Mouse (Mus musculus): ENCODE results near the gene Creb3. TPM values are rescaled to one million over a fixed set of nuclear protein-coding genes. Genes with fewer than 3 reads are reported as not detected.
"Not testable (repeated sequence)": the region's sequence is repeated elsewhere in the genome, so short reads cannot be mapped to it uniquely, and the experiment has no call there.

Gene Creb3
- polyA plus RNA-seq, 1 experiment from 2014 or later = 54.5 TPM

DNA sequence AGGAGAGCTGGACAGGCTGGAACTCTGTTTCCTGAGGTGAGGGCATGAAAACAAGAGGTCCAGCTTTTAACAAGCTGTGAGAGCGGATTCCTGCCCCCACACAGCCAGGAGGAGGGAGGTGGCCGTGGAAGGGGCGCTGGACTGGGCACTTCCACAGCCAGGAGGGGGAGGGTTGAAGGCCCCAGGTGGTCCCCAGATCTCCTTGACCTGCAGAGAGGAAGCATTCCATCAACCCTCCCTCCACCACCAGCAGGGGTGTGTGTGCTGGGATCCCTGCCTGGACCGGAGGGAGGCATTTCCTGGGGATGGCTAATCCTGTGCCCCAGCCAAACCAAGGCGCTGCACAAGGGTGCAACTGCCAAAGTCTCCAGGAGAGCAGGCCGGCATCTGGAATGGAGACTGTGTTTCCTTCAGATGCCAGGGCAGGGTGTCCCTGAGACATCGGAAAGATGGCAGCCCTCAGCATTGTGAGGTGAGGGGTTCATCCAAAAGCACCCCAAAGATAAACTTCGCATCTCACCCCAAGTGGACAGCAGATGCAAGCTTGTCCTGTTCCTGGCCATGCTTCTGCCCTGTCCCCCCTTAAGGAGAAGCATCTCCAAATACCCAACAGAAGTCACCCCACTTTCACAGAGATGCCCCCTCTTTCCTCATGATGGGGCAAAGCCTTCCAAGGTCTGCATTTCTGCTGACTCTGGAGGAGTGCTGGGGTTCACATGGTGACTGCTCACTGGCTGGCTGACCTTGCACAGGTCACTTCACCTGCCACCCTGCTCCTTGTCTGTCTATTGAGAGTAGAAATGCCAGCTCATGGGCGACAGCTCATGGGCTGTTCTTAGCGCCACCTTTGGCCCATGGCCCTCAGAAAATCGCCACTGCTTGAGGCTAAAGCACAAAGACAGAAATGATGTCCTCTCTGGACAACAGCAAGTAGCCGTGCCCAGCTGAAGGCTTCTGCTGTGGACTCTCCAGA, 22.6 kb downstream of the Creb3 start, which contains the start of gene Msmp:
Gene Msmp, minus strand, starts transcription at position 51 of the 973 bp plus-strand sequence.
- 66% methylated on average over 12 of the region's 12 CpGs for WGBS
- Histone ChIP-seq H3K4me2 (no peak within 1 kb of the TSS), H3K9me3 (ENCODE audit: control insufficient read depth, low read length) (no peaks in the 10 kb centered on the region), H3K36me3 (ENCODE audit: control insufficient read depth, insufficient read depth, low read length) (peaks cover 7% of the 10 kb centered on the region), H3K27me3 (ENCODE audit: control insufficient read depth, insufficient read depth, low read length) (no peaks in the 10 kb centered on the region), H3K9ac (ENCODE audit: low read length) (no peak within 1 kb of the TSS), H3K4me1 (ENCODE audit: control insufficient read depth, insufficient read depth, low read length) (peaks cover 2% of the 10 kb centered on the region), H3K4me3 (ENCODE audit: low read depth, low read length) (no peak within 1 kb of the TSS), H3K27ac (ENCODE audit: low read depth, low read length) (no peak within 1 kb of the TSS)
- ATAC-seq (ENCODE audit: low FRiP score) = no peak
- no peak for DNase-seq (ENCODE audit: low spot score, missing footprints)

DNA sequence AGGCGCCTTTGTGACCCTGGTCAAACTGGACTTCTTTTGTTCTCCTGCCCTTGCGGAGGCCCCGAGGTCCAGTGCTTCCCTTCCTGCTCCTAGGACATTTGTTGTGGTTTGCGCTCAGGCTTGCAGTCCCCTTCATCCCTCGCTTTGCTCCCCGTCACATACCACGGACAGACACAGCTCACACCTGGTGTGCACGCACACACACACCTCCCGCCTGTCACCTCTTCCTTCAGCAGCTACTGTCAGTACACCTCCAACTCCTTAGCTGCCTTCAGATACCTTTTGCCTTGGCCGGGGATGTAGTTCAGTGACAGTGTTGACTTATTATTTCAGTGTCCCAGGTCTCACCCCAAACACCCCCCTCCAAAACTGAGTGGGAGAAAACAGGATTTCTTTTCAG, 23.6 kb downstream of the Creb3 start:
- peaks cover 7% of the 10 kb centered on the region for H3K36me3 ChIP-seq (ENCODE audit: control insufficient read depth, insufficient read depth, low read length)
- ATAC-seq (ENCODE audit: low FRiP score) (no peak), DNase-seq (ENCODE audit: low spot score, missing footprints) (peak; percentile 6)
- no peak overlapping the region for H3K27ac ChIP-seq (ENCODE audit: low read depth, low read length)
- no peak overlapping the region for H3K4me3 ChIP-seq (ENCODE audit: low read depth, low read length)
- 66% methylated on average over 10 of the region's 10 CpGs for WGBS
- H3K4me1 ChIP-seq (ENCODE audit: control insufficient read depth, insufficient read depth, low read length) = no peaks in the 10 kb centered on the region
- no peaks in the 10 kb centered on the region for H3K9me3 ChIP-seq (ENCODE audit: control insufficient read depth, low read length)
- H3K4me2 ChIP-seq = no peak overlapping the region
- no peak overlapping the region for H3K9ac ChIP-seq (ENCODE audit: low read length)
- no peaks in the 10 kb centered on the region for H3K27me3 ChIP-seq (ENCODE audit: control insufficient read depth, insufficient read depth, low read length)

DNA sequence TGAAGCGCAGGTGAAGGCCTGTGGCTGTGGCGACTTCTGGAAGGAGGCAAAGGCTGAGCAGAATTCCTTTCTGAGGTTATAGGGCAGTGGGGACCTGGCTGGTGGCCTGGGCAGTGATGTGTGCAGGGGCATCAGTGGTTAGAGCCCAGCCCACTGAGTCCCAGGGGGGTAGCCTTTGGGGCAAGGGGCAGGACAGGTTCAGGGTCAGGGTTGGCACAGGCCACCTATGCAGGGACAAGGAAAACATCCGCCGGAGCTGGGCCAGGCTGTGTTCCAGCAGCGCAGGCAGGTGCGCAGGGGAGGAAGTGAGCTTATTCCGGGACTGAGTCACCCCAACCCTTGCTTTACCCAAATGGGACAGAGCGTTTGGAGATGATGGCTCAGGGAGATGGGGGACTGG, 24.3 kb downstream of the Creb3 start:
- ATAC-seq (ENCODE audit: low FRiP score) = no peak
- H3K4me1 ChIP-seq (ENCODE audit: control insufficient read depth, insufficient read depth, low read length) = no peaks in the 10 kb centered on the region
- WGBS = 69% methylated on average over 8 of the region's 8 CpGs
- peaks cover 7% of the 10 kb centered on the region for H3K36me3 ChIP-seq (ENCODE audit: control insufficient read depth, insufficient read depth, low read length)
- H3K4me2 ChIP-seq = no peak overlapping the region
- no peak overlapping the region for H3K4me3 ChIP-seq (ENCODE audit: low read depth, low read length)
- no peak overlapping the region for H3K9ac ChIP-seq (ENCODE audit: low read length)
- H3K27me3 ChIP-seq (ENCODE audit: control insufficient read depth, insufficient read depth, low read length) = no peaks in the 10 kb centered on the region
- no peak overlapping the region for H3K27ac ChIP-seq (ENCODE audit: low read depth, low read length)
- DNase-seq (ENCODE audit: low spot score, missing footprints) = no peak
- no peaks in the 10 kb centered on the region for H3K9me3 ChIP-seq (ENCODE audit: control insufficient read depth, low read length)

DNA sequence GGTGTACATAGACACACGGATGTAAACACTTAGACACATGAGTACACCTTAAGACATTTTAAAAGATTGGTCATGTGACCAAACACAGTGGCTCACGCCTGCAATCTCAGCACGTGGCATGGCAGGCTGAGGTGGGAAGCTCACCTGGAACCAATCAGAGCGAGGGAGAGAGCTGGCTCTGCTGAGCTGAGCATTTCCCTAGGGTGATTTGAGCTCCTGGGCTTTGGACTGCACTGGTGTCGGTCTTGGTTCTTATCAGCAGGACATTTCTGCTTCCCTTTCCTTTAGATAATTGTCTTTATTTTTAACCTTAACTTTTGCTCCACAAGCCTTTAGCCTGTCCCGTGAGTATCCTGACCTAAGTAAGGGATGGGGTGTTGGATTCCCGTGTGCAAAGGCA, 25.5 kb downstream of the Creb3 start:
- no peak overlapping the region for H3K4me3 ChIP-seq (ENCODE audit: low read depth, low read length)
- H3K4me1 ChIP-seq (ENCODE audit: control insufficient read depth, insufficient read depth, low read length) = no peaks in the 10 kb centered on the region
- H3K36me3 ChIP-seq (ENCODE audit: control insufficient read depth, insufficient read depth, low read length) = peaks cover 7% of the 10 kb centered on the region
- H3K9me3 ChIP-seq (ENCODE audit: control insufficient read depth, low read length) = no peaks in the 10 kb centered on the region
- no peaks in the 10 kb centered on the region for H3K27me3 ChIP-seq (ENCODE audit: control insufficient read depth, insufficient read depth, low read length)
- H3K9ac ChIP-seq (ENCODE audit: low read length) = no peak overlapping the region
- DNase-seq (ENCODE audit: low spot score, missing footprints) = peak; percentile 65
- WGBS = 70% methylated on average over 7 of the region's 7 CpGs
- no peak for ATAC-seq (ENCODE audit: low FRiP score)
- H3K4me2 ChIP-seq = no peak overlapping the region
- no peak overlapping the region for H3K27ac ChIP-seq (ENCODE audit: low read depth, low read length)

DNA sequence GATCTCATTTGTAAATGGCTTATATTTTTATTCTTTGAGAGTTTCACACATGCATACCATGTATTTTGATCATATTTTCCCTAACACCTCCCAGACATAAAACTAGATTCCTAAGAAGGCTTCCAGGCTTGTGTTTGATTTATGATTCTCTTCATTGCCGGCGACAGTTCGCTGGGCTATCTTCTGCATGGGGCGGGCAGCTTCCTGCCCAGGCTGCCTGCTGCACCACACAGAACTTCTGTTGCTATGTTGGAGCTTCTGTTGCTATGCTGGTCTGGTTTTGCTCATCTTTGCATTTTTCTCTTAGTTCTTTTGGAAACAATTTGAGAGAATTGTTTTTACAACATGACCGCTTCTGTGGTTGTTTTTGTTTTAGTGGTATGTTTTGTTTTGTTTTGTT, 29.4 kb downstream of the Creb3 start:
- H3K4me2 ChIP-seq = no peak overlapping the region
- DNase-seq (ENCODE audit: low spot score, missing footprints) = no peak
- H3K27me3 ChIP-seq (ENCODE audit: control insufficient read depth, insufficient read depth, low read length) = no peaks in the 10 kb centered on the region
- ATAC-seq (ENCODE audit: low FRiP score) = no peak
- H3K36me3 ChIP-seq (ENCODE audit: control insufficient read depth, insufficient read depth, low read length) = no peaks in the 10 kb centered on the region
- H3K9ac ChIP-seq (ENCODE audit: low read length) = no peak overlapping the region
- no peak overlapping the region for H3K4me3 ChIP-seq (ENCODE audit: low read depth, low read length)
- no peaks in the 10 kb centered on the region for H3K9me3 ChIP-seq (ENCODE audit: control insufficient read depth, low read length)
- no peaks in the 10 kb centered on the region for H3K4me1 ChIP-seq (ENCODE audit: control insufficient read depth, insufficient read depth, low read length)
- WGBS = 84% methylated on average over 5 of the region's 5 CpGs
- no peak overlapping the region for H3K27ac ChIP-seq (ENCODE audit: low read depth, low read length)

DNA sequence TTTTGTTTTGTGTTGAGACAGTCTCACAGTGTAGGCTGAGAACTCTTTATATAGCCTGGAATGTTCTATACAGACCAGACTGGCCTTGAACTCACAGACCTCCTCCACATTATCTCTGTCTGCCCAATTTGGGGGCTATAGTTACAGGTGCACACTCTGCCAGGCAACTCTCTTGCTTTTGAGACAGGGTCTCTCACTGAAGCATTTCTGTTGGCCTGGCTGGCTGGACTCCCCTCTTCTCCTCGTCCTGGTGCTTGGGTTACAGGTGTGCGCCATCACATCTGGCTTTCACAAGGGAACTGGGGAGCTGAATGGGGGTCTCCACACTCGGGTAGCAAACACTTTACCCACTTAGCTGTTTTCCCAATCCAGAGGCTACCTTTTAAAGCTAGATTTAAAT, 29.8 kb downstream of the Creb3 start:
- no peak for ATAC-seq (ENCODE audit: low FRiP score)
- Histone ChIP-seq H3K9ac (ENCODE audit: low read length) (no peak overlapping the region), H3K4me2 (no peak overlapping the region), H3K4me1 (ENCODE audit: control insufficient read depth, insufficient read depth, low read length) (no peaks in the 10 kb centered on the region), H3K36me3 (ENCODE audit: control insufficient read depth, insufficient read depth, low read length) (no peaks in the 10 kb centered on the region), H3K27me3 (ENCODE audit: control insufficient read depth, insufficient read depth, low read length) (no peaks in the 10 kb centered on the region), H3K4me3 (ENCODE audit: low read depth, low read length) (no peak overlapping the region), H3K27ac (ENCODE audit: low read depth, low read length) (no peak overlapping the region), H3K9me3 (ENCODE audit: control insufficient read depth, low read length) (no peaks in the 10 kb centered on the region)
- WGBS = 82% methylated on average over 3 of the region's 3 CpGs
- DNase-seq (ENCODE audit: low spot score, missing footprints) = peak; percentile 69

DNA sequence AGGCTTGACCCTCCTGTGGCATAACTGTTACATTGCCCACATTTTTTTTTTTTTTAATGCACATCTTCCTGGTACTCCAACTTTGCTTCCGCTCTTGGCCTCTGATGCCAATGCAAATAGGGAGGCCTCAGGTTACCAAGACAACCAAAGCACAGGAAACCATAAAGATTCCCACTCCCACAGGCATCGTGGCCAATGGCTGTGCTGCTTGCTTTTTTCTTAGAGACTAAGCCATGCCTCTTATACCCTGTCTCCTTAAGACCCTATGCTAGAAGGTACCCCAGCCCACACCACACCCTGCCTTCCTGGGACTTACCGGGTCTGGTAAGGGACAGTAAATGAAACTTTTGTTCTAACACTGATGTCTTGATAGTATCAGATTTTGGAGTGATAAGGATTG, 31.3 kb downstream of the Creb3 start:
- Histone ChIP-seq H3K9me3 (ENCODE audit: control insufficient read depth, low read length) (no peaks in the 10 kb centered on the region), H3K4me3 (ENCODE audit: low read depth, low read length) (no peak overlapping the region), H3K4me2 (no peak overlapping the region), H3K36me3 (ENCODE audit: control insufficient read depth, insufficient read depth, low read length) (no peaks in the 10 kb centered on the region), H3K27ac (ENCODE audit: low read depth, low read length) (no peak overlapping the region), H3K27me3 (ENCODE audit: control insufficient read depth, insufficient read depth, low read length) (no peaks in the 10 kb centered on the region), H3K9ac (ENCODE audit: low read length) (no peak overlapping the region), H3K4me1 (ENCODE audit: control insufficient read depth, insufficient read depth, low read length) (no peaks in the 10 kb centered on the region)
- no peak for ATAC-seq (ENCODE audit: low FRiP score)
- DNase-seq (ENCODE audit: low spot score, missing footprints) = peak; percentile 49
- whole genome bisulfite sequencing = 72% methylated on average over 3 of the region's 3 CpGs

DNA sequence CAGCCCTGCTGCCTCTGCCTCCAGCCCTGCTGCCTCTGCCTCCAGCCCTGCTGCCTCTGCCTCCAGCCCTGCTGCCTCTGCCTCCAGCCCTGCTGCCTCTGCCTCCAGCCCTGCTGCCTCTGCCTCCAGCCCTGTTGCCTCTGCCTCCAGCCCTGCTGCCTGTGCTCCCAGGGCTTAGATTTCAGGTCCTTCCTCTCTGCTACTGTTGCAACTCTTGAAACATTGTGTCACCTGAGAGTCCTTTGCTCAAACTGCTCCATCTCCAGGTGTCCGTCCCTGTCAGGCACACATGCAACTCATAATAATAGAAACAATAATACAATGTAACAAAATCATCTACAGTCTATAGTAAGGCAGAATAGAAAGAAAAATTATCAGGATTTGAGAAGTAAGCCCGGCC, 34.5 kb downstream of the Creb3 start:
- H3K27me3 ChIP-seq (ENCODE audit: control insufficient read depth, insufficient read depth, low read length); H3K4me3 ChIP-seq (ENCODE audit: low read depth, low read length); H3K9me3 ChIP-seq (ENCODE audit: control insufficient read depth, low read length); H3K4me1 ChIP-seq (ENCODE audit: control insufficient read depth, insufficient read depth, low read length); H3K36me3 ChIP-seq (ENCODE audit: control insufficient read depth, insufficient read depth, low read length); H3K27ac ChIP-seq (ENCODE audit: low read depth, low read length); DNase-seq (ENCODE audit: low spot score, missing footprints); ATAC-seq (ENCODE audit: low FRiP score); H3K4me2 ChIP-seq; H3K9ac ChIP-seq (ENCODE audit: low read length): not testable (repeated sequence)
- WGBS = 83% methylated on average over 2 of the region's 2 CpGs

DNA sequence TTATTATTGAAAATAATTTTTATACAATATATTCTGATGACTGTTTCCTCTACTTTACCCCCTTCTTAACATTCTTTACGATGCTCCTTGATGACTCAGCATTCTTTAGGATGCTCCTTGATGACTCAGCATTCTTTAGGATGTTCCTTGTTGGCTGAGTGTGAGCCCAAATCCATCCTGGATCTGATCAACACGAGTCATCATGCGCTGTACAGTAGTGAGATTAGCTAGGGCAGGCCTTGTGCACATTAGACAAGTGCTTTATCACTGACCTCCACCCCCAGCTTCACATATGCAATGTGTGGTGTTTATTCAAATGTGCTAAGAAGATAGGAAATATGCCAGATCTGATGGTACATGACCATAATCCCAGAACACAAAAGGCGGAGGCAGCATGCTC, 36.1 kb downstream of the Creb3 start:
- Histone ChIP-seq H3K4me3 (ENCODE audit: low read depth, low read length) (no peak overlapping the region), H3K9ac (ENCODE audit: low read length) (no peak overlapping the region), H3K36me3 (ENCODE audit: control insufficient read depth, insufficient read depth, low read length) (no peaks in the 10 kb centered on the region), H3K9me3 (ENCODE audit: control insufficient read depth, low read length) (no peaks in the 10 kb centered on the region), H3K27me3 (ENCODE audit: control insufficient read depth, insufficient read depth, low read length) (no peaks in the 10 kb centered on the region), H3K4me2 (no peak overlapping the region), H3K27ac (ENCODE audit: low read depth, low read length) (no peak overlapping the region), H3K4me1 (ENCODE audit: control insufficient read depth, insufficient read depth, low read length) (no peaks in the 10 kb centered on the region)
- no peak for ATAC-seq (ENCODE audit: low FRiP score)
- 84% methylated on average over 4 of the region's 4 CpGs for WGBS
- peak; percentile 31 for DNase-seq (ENCODE audit: low spot score, missing footprints)
